Mouse (Mus musculus) adrenal gland, adult 18-20 months (tissue): ENCODE measurements around the gene Zdhhc16. TPM values are rescaled to one million over a fixed set of nuclear protein-coding genes. Genes with fewer than 3 reads are reported as not detected.

Experiments used
- DNase-seq, 2 experiments: peaks; one replicate each; pipeline ENCODE4 v3.0.0; 2021 to 2022; ENCODE audit warnings: low spot score in 2 of 2
- long read RNA-seq, 2 experiments: library from polyadenylated mRNA; stranded (forward); transcript quantifications; one replicate each; pipeline ENCODE4 v2.0.0; 2021
- total RNA-seq, 2 experiments: library from RNA; stranded (reverse); gene quantifications; 1 replicate in 1 of 2; 2 replicates in 1 of 2; pipeline ENCODE4 v1.2.3; 2021

Zdhhc16 gene
- total RNA-seq, result 10 to 100 TPM; 26.3 to 29.6 TPM
- long read RNA-seq, experiment 1, transcript Zdhhc16-201 (11 exons, 1,821 nt), result major isoform, 16 of 42 reads
- long read RNA-seq, experiment 1, partial matches to known transcripts, result 1 of 42 reads
- long read RNA-seq, experiment 1, other reads (novel, unspliced or antisense), result 25 of 42 reads
- long read RNA-seq, experiment 2, transcript Zdhhc16-201 (11 exons, 1,821 nt), result major isoform, 30 of 71 reads
- long read RNA-seq, experiment 2, partial matches to known transcripts, result 3 of 71 reads
- long read RNA-seq, experiment 2, other reads (novel, unspliced or antisense), result 38 of 71 reads

GRCm38 (mm10) chr19:41933179-41934086 is at the start of gene Zdhhc16, which contains the start of gene Exosc1:
Gene Zdhhc16 (plus strand): TSS chr19:41933480.
Gene Exosc1 (minus strand): TSS chr19:41933423.
- DNase-seq, result peak; percentile 97 to 98

- no peak for DNase-seq
Measured at GRCm38 (mm10) chr19:41883882-41884281, 49.4 kb upstream of the Zdhhc16 start.

DNA sequence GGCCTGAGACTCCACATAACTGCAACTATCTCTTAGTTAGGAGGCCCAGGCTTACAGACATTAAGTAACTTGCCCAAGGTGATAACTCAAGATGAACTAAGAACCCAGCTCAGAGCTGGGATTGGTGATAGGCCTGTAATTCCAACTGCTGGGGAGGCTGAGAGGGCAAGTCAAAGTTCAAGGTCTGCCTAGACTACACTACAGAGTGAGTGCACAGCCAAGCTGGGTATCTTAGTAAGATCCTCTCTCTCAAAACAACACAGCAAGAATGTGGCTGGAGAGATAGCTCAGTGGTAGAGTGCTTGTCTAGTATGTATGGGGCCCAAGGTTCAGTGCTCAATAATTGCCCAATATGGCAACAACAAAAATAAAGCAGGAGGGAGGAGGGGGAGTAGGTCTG is 45.1 kb upstream of the Zdhhc16 start:
- DNase-seq, result no peak

GRCm38 (mm10) chr19:41894959-41895358 is 38.3 kb upstream of the Zdhhc16 start:
- DNase-seq, result no peak

- peak; percentile 57 to 64 for DNase-seq
Measured at GRCm38 (mm10) chr19:41895460-41896318, 37.6 kb upstream of the Zdhhc16 start, which contains the start of gene Rrp12. Gene Rrp12 (minus strand): TSS chr19:41896173.

DNA sequence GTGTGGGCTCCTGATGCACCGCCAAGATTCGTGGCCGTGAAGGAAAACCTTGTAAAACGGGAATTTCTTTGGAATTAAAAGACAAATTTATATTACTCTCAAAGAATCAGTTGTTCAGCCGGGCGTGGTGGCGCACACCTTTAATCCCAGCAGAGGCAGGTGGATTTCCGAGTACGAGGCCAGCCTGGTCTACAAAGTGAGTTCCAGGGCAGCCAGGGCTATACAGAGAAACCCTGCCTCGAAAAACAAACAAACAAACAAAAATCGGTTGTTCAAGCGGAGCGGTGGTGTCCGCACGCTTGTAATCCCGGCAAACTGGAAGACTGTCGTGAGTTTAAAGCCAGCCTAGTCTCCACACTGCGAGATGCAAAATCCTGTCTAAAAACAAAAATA is 37.0 kb upstream of the Zdhhc16 start:
- DNase-seq, result no peak

- peak in 1 of 2 experiments; percentile 22 for DNase-seq
Measured at GRCm38 (mm10) chr19:41898860-41899259, 34.4 kb upstream of the Zdhhc16 start.

DNA sequence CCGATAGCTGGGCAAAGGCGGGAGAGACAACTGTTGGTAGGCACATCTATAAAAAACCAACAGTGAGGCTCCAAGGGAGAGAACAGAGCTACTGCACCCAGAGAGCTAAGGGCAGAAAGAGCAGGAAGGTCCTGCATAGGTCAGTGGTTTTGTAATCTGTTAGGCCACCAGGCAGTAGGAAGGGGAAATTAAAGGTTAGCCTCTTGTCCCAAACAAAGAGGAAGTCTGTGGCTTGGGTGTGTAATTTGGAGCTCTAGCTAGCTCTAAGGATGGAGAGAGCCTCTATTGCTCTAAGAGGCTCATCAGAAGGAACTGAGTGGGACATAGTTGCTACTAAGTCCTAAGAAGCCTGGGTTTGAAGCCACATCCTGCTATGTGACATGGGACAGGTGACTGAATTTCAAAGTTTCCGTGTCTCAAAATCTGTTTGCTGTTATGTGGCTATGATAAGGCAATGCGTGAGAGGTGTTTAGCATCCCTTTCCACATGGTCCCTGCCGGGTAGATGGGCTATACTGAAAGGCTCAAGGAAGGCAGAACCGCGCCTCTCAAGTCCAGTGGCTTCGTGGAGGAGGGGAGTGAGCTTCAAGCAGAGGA is 32.7 kb upstream of the Zdhhc16 start:
- DNase-seq, result no peak

- DNase-seq, result no peak
Measured at GRCm38 (mm10) chr19:41901696-41902095, 31.6 kb upstream of the Zdhhc16 start.

DNA sequence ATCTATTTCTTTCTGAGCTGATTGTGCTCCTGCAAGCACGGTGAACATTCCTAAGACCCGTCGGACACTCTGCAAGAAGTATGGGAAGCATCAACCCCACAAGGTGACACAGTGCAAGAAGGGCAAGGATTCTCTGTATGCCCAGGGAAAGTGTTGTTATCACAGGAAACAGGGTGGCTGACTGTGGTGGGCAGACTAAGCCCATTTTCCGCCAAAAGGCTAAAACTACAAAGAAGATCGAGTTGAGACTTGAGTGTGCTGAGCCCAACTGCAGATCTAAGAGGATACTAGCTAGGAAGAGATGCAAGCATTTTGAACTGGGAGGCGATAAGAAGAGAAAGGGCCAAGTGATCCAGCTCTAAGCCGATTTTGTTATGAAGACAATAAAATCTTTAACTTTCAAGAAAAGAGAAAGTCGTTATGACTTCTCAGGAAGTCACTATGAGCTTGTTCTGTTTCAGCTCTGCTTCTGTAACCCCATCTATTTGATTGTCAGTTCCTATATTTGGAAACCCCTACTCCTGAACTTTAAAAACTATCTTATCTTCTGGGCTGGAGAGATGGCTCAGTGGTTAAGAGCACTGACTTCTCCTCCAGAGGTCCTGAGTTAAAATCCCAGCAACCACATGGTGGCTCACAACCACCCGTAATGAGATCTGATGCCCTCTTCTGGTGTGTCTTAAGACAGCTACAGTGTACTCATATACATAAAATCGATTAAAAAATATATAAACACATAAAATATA is 30.3 kb upstream of the Zdhhc16 start:
- DNase-seq, result no peak

GRCm38 (mm10) chr19:41905246-41905645 is 28.0 kb upstream of the Zdhhc16 start:
- DNase-seq, result no peak

GRCm38 (mm10) chr19:41906311-41907078 is 26.8 kb upstream of the Zdhhc16 start:
- DNase-seq, result no peak

GRCm38 (mm10) chr19:41907079-41907760 is 26.1 kb upstream of the Zdhhc16 start:
- DNase-seq, result no peak

DNA sequence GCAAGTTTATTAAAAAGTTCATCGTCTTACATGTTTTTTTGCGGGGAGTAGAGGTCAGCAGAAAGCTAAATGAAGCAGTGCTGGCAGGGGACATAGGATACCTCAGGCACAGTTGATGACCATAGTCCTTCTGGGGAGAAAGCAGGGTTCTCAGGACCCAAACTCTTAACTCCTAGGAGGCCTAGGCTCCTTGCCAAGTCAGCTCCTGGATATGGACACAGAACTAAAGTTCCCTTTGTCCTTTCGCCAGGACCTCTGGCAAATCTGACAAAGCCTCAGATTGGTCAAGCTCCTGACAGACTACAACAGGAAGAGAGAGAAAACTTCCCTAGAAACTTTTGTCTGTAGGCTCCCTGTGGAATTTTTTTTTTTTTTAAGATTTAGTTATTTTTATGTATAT is 24.5 kb upstream of the Zdhhc16 start:
- DNase-seq, result no peak

GRCm38 (mm10) chr19:41910396-41910795 is 22.9 kb upstream of the Zdhhc16 start:
- DNase-seq, result no peak

GRCm38 (mm10) chr19:41911178-41912073 is 21.9 kb upstream of the Zdhhc16 start, which contains the start of gene Pgam1:
Gene Pgam1 (plus strand): TSS chr19:41911923.
- peak; percentile 93 to 97 for DNase-seq
